Mouse (Mus musculus) kidney, adult 2 months (tissue): Measurements from ENCODE around the gene Wdr72.

Experiments
- CTCF ChIP-seq: fragments of 200-500 bp; conservative IDR thresholded peaks from 2 replicates; pipeline ENCODE4 v1.5.1; 2011; ENCODE audit warnings: low read depth, mild to moderate bottlenecking, control low read depth, low read length, moderate library complexity, mixed read lengths; ENCODE audit not compliant: insufficient read depth, insufficient read length
- POLR2A ChIP-seq: fragments of 200-500 bp; IDR thresholded peaks from one replicate; pipeline ENCODE4 v1.6.1; 2011; ENCODE audit warnings: low read depth, low read length, control low read depth

GRCm38 (mm10) chr9:74324089-74324924, 214.2 kb downstream of the Wdr72 start:
- TF ChIP-seq POLR2A (no peak), CTCF (no peak)
